Mouse (Mus musculus) intestine, postnatal 0 days (tissue): ENCODE measurements around the gene Ice1. TPM values are rescaled to one million over a fixed set of nuclear protein-coding genes. Genes with fewer than 3 reads are reported as not detected.

Experiments
- ATAC-seq: fragments of 200-750 bp; cut with Nextera tagmentation; 2 replicates; pipeline ENCODE4 v1.8.0; 2017; ENCODE audit warnings: mild to moderate bottlenecking, moderate TSS enrichment, moderate library complexity
- H3K27ac ChIP-seq: fragments of 300-500 bp; sonication (generic); 2 replicates; pipeline ENCODE4 v1.5.1; 2014; ENCODE audit warnings: mild to moderate bottlenecking, low read depth, low read length, moderate library complexity
- H3K27me3 ChIP-seq: fragments of 300-500 bp; sonication (generic); replicated peaks from 2 replicates; pipeline ENCODE4 v1.6.1; 2014; ENCODE audit warnings: low read length, mixed read lengths; ENCODE audit not compliant: control insufficient read depth, insufficient read depth
- H3K36me3 ChIP-seq: fragments of 300-500 bp; sonication (generic); 2 replicates; pipeline ENCODE4 v1.6.1; 2014; ENCODE audit warnings: mild to moderate bottlenecking, moderate library complexity; ENCODE audit not compliant: control insufficient read depth, insufficient read depth
- H3K4me1 ChIP-seq: fragments of 300-500 bp; sonication (generic); replicated peaks from 2 replicates; pipeline ENCODE4 v1.6.1; 2014; ENCODE audit warnings: antibody characterized with exemption, low read length, mixed read lengths; ENCODE audit not compliant: control insufficient read depth, insufficient read depth
- H3K4me2 ChIP-seq: fragments of 300-500 bp; sonication (generic); replicated peaks from 2 replicates; pipeline ENCODE4 v1.6.1; 2014; ENCODE audit warnings: low read depth, mild to moderate bottlenecking, moderate library complexity
- H3K4me3 ChIP-seq: fragments of 300-500 bp; sonication (generic); 2 replicates; pipeline ENCODE4 v1.5.1; 2014; ENCODE audit warnings: low read depth, low read length
- H3K9ac ChIP-seq: fragments of 300-500 bp; sonication (generic); 2 replicates; pipeline ENCODE4 v1.6.1; 2014; ENCODE audit warnings: mild to moderate bottlenecking, low read depth, low read length
- H3K9me3 ChIP-seq: fragments of 300-500 bp; sonication (generic); 2 replicates; pipeline ENCODE4 v1.6.1; 2016; ENCODE audit warnings: mixed run types; ENCODE audit not compliant: control insufficient read depth
- CTCF ChIP-seq: sonication (generic); IDR thresholded peaks from 2 replicates; pipeline ENCODE4 v1.5.1; 2016; ENCODE audit warnings: low read depth, mild to moderate bottlenecking, control low read depth, antibody characterized with exemption, moderate library complexity
- WGBS: fragments of 180-500 bp; shearing (Covaris S2); extraction: QIAGEN DNeasy Blood & Tissue Kit; methylation state at CpG from one replicate; pipeline ENCODE4 v1.1.7; 2014; 5-methylcytosine and 5-hydroxymethylcytosine counted together
- polyA plus RNA-seq: library from polyadenylated mRNA; unstranded; fragments of >200 nt; fragmentation: Nextera tagmentation; extraction: Ambion mirVana; gene quantifications from 2 replicates; pipeline ENCODE4 v1.2.1, GENCODE M21; 2015

The Ice1 gene
- polyA plus RNA-seq, 1 experiment from 2014 or later, result 5.8 TPM

- no peak overlapping the region for H3K27ac ChIP-seq
- H3K9me3 ChIP-seq, result no peaks in the 10 kb centered on the region
- H3K4me3 ChIP-seq, result no peak overlapping the region
- WGBS, result 62% methylated on average over 2 of the region's 2 CpGs
- TF ChIP-seq CTCF, result no peak
- H3K36me3 ChIP-seq, result no peaks in the 10 kb centered on the region
- ATAC-seq, result no peak
- H3K4me2 ChIP-seq, result no peak overlapping the region
- H3K9ac ChIP-seq, result no peak overlapping the region
- peaks cover 3% of the 10 kb centered on the region for H3K4me1 ChIP-seq
- H3K27me3 ChIP-seq, result no peaks in the 10 kb centered on the region
These were observed 1.8 kb downstream of the Ice1 start for GRCm38 (mm10) chr13:70635591-70635990.

- H3K4me1 ChIP-seq, result no peaks in the 10 kb centered on the region
- no peaks in the 10 kb centered on the region for H3K27me3 ChIP-seq
- no peaks in the 10 kb centered on the region for H3K36me3 ChIP-seq
- no peak for ATAC-seq
- TF ChIP-seq CTCF, result no peak
- no peak overlapping the region for H3K4me3 ChIP-seq
- H3K27ac ChIP-seq, result no peak overlapping the region
- H3K9ac ChIP-seq, result no peak overlapping the region
- 90% methylated on average over 4 of the region's 4 CpGs for WGBS
- H3K4me2 ChIP-seq, result no peak overlapping the region
- no peaks in the 10 kb centered on the region for H3K9me3 ChIP-seq
These were observed 11.0 kb downstream of the Ice1 start for GRCm38 (mm10) chr13:70626416-70626815.

GRCm38 (mm10) chr13:70625665-70626064 lies 11.8 kb downstream of the Ice1 start:
- Histone ChIP-seq H3K4me3 (no peak overlapping the region), H3K27ac (no peak overlapping the region), H3K9me3 (no peaks in the 10 kb centered on the region), H3K36me3 (0 out of 2 replicates have a peak, but pooled peaks cover 2% of the 10 kb centered on the region), H3K27me3 (no peaks in the 10 kb centered on the region), H3K9ac (no peak overlapping the region), H3K4me2 (no peak overlapping the region), H3K4me1 (no peaks in the 10 kb centered on the region)
- no peak for ATAC-seq
- TF ChIP-seq CTCF, result no peak
- 50% methylated on average over 1 of the region's 1 CpGs for WGBS

GRCm38 (mm10) chr13:70624445-70624844 lies 13.0 kb downstream of the Ice1 start:
- Histone ChIP-seq H3K4me1 (no peaks in the 10 kb centered on the region), H3K4me3 (no peak overlapping the region), H3K4me2 (no peak overlapping the region), H3K27ac (no peak overlapping the region), H3K9ac (no peak overlapping the region), H3K36me3 (peaks cover 12% of the 10 kb centered on the region; the same call in 1 of the 2 replicates), H3K9me3 (no peaks in the 10 kb centered on the region), H3K27me3 (no peaks in the 10 kb centered on the region)
- 81% methylated on average over 4 of the region's 4 CpGs for WGBS
- no peak for TF ChIP-seq CTCF
- ATAC-seq, result no peak

GRCm38 (mm10) chr13:70622461-70623057 lies 14.9 kb downstream of the Ice1 start:
- 98% methylated on average over 4 of the region's 4 CpGs for WGBS
- TF ChIP-seq CTCF, result no peak

GRCm38 (mm10) chr13:70621509-70621908 lies 15.9 kb downstream of the Ice1 start:
- no peak for TF ChIP-seq CTCF
- Histone ChIP-seq H3K4me3 (no peak overlapping the region), H3K4me2 (no peak overlapping the region), H3K27me3 (no peaks in the 10 kb centered on the region), H3K27ac (no peak overlapping the region), H3K36me3 (peaks cover 31% of the 10 kb centered on the region), H3K9ac (no peak overlapping the region), H3K9me3 (no peaks in the 10 kb centered on the region), H3K4me1 (no peaks in the 10 kb centered on the region)
- 89% methylated on average over 8 of the region's 9 CpGs for WGBS
- no peak for ATAC-seq

More at GRCm38 (mm10) chr13:70622461-70623057, 14.9 kb downstream of the Ice1 start:
- no peaks in the 10 kb centered on the region for H3K4me1 ChIP-seq
- H3K36me3 ChIP-seq, result peaks cover 22% of the 10 kb centered on the region
- no peak overlapping the region for H3K4me2 ChIP-seq
- no peak for ATAC-seq
- H3K4me3 ChIP-seq, result no peak overlapping the region
- H3K27ac ChIP-seq, result no peak overlapping the region
- no peaks in the 10 kb centered on the region for H3K9me3 ChIP-seq
- H3K27me3 ChIP-seq, result no peaks in the 10 kb centered on the region
- no peak overlapping the region for H3K9ac ChIP-seq
